Mouse (Mus musculus): Measurements from ENCODE around the gene Banp. TPM values are rescaled to one million over a fixed set of nuclear protein-coding genes. Genes with fewer than 3 reads are reported as not detected.
A peak's percentile ranks its signal among the peaks of the same experiment; 100 is the strongest.

The Banp gene
- polyA plus RNA-seq, 1 experiment from 2014 or later = 14.5 TPM

- Histone ChIP-seq H3K36me3 (peaks cover 46% of the 10 kb centered on the region), H3K4me2 (peak overlapping the region; percentile 93), H3K27me3 (no peaks in the 10 kb centered on the region), H3K9ac (peak overlapping the region; percentile 99), H3K9me3 (replicated peaks) (no peaks in the 10 kb centered on the region), H3K27ac (peak overlapping the region; percentile 97), H3K4me3 (replicated peaks) (peak overlapping the region; percentile 91), H3K4me1 (replicated peaks) (peaks cover 85% of the 10 kb centered on the region)
- no peak for DNase-seq
- ATAC-seq (ENCODE audit: low read depth) = no peak
Observed at GRCm38 (mm10) chr8:121952122-121952521, 2.6 kb downstream of the Banp start.

- Histone ChIP-seq H3K9ac (peak overlapping the region; percentile 99; the same call in 1 of the 2 replicates), H3K9me3 (replicated peaks) (no peaks in the 10 kb centered on the region), H3K27ac (peak overlapping the region; percentile 97; the same call in 1 of the 2 replicates), H3K4me1 (replicated peaks) (peaks cover 84% of the 10 kb centered on the region), H3K4me2 (peak overlapping the region; percentile 93), H3K4me3 (replicated peaks) (peak overlapping the region; percentile 91), H3K36me3 (peaks cover 48% of the 10 kb centered on the region), H3K27me3 (no peaks in the 10 kb centered on the region)
- 66% methylated on average over 7 of the region's 7 CpGs for WGBS (ENCODE audit: insufficient replicate concordance)
- no peak for DNase-seq
- no peak for ATAC-seq (ENCODE audit: low read depth)
Observed at GRCm38 (mm10) chr8:121952800-121953199, 3.2 kb downstream of the Banp start.

GRCm38 (mm10) chr8:121953821-121954545 is 4.4 kb downstream of the Banp start:
- no peaks in the 10 kb centered on the region for H3K27me3 ChIP-seq
- WGBS (ENCODE audit: insufficient replicate concordance) = 37% methylated on average over 3 of the region's 3 CpGs
- H3K9ac ChIP-seq = 0 out of 2 replicates have a peak overlapping the region, but pooled peaks have one; percentile 99
- H3K4me1 ChIP-seq (replicated peaks) = peaks cover 83% of the 10 kb centered on the region
- H3K4me3 ChIP-seq (replicated peaks) = no peak overlapping the region
- no peak overlapping the region for H3K4me2 ChIP-seq
- no peak for DNase-seq
- H3K27ac ChIP-seq = peak overlapping the region; percentile 15; the same call in 1 of the 2 replicates
- H3K36me3 ChIP-seq = peaks cover 48% of the 10 kb centered on the region
- no peak for ATAC-seq (ENCODE audit: low read depth)
- no peaks in the 10 kb centered on the region for H3K9me3 ChIP-seq (replicated peaks)

- H3K36me3 ChIP-seq = peaks cover 51% of the 10 kb centered on the region
- no peak for ATAC-seq (ENCODE audit: low read depth)
- no peak overlapping the region for H3K9ac ChIP-seq
- 54% methylated on average over 10 of the region's 10 CpGs for WGBS (ENCODE audit: insufficient replicate concordance)
- H3K4me2 ChIP-seq = peak overlapping the region; percentile 23; the same call in 1 of the 2 replicates
- no peak for DNase-seq
- no peak overlapping the region for H3K4me3 ChIP-seq (replicated peaks)
- H3K9me3 ChIP-seq (replicated peaks) = no peaks in the 10 kb centered on the region
- peaks cover 77% of the 10 kb centered on the region for H3K4me1 ChIP-seq (replicated peaks)
- no peaks in the 10 kb centered on the region for H3K27me3 ChIP-seq
- peak overlapping the region; percentile 31 for H3K27ac ChIP-seq
Observed at GRCm38 (mm10) chr8:121954981-121955555, 5.5 kb downstream of the Banp start.

GRCm38 (mm10) chr8:121955825-121956500 is 6.4 kb downstream of the Banp start:
- peak overlapping the region; percentile 71 for H3K27ac ChIP-seq
- H3K9me3 ChIP-seq (replicated peaks) = no peaks in the 10 kb centered on the region

GRCm38 (mm10) chr8:121958395-121958794 is 8.8 kb downstream of the Banp start:
- no peak overlapping the region for H3K4me3 ChIP-seq (replicated peaks)
- H3K27ac ChIP-seq = no peak overlapping the region
- ATAC-seq (ENCODE audit: low read depth) = no peak
- peaks cover 44% of the 10 kb centered on the region for H3K36me3 ChIP-seq
- H3K4me2 ChIP-seq = no peak overlapping the region
- no peaks in the 10 kb centered on the region for H3K27me3 ChIP-seq
- H3K4me1 ChIP-seq (replicated peaks) = peaks cover 67% of the 10 kb centered on the region
- no peak for DNase-seq
- 79% methylated on average over 1 of the region's 1 CpGs for WGBS (ENCODE audit: insufficient replicate concordance)
- H3K9me3 ChIP-seq (replicated peaks) = no peaks in the 10 kb centered on the region
- 0 out of 2 replicates have a peak overlapping the region, but pooled peaks have one; percentile 11 for H3K9ac ChIP-seq

More at GRCm38 (mm10) chr8:121955825-121956500, 6.4 kb downstream of the Banp start:
- peaks cover 81% of the 10 kb centered on the region for H3K4me1 ChIP-seq (replicated peaks)
- peak overlapping the region; percentile 25 for H3K4me2 ChIP-seq
- ATAC-seq (ENCODE audit: low read depth) (peak; percentile 70), DNase-seq (peak; percentile 23)
- no peaks in the 10 kb centered on the region for H3K27me3 ChIP-seq
- no peak overlapping the region for H3K4me3 ChIP-seq (replicated peaks)
- H3K9ac ChIP-seq = peak overlapping the region; percentile 40
- H3K36me3 ChIP-seq = peaks cover 56% of the 10 kb centered on the region
- 18% methylated on average over 1 of the region's 1 CpGs for WGBS (ENCODE audit: insufficient replicate concordance)

GRCm38 (mm10) chr8:121962892-121963291 is 13.3 kb downstream of the Banp start:
- H3K27ac ChIP-seq = no peak overlapping the region
- 50% methylated on average over 3 of the region's 3 CpGs for WGBS (ENCODE audit: insufficient replicate concordance)
- H3K9me3 ChIP-seq (replicated peaks) = no peaks in the 10 kb centered on the region
- ATAC-seq (ENCODE audit: low read depth) (no peak), DNase-seq (no peak)
- H3K4me2 ChIP-seq = no peak overlapping the region
- H3K36me3 ChIP-seq = peaks cover 12% of the 10 kb centered on the region; the same call in 1 of the 2 replicates
- peaks cover 49% of the 10 kb centered on the region for H3K4me1 ChIP-seq (replicated peaks)
- no peak overlapping the region for H3K4me3 ChIP-seq (replicated peaks)
- H3K27me3 ChIP-seq = no peaks in the 10 kb centered on the region
- no peak overlapping the region for H3K9ac ChIP-seq

GRCm38 (mm10) chr8:121964716-121965512 is 15.4 kb downstream of the Banp start:
- Histone ChIP-seq H3K36me3 (peaks cover 8% of the 10 kb centered on the region; the same call in 1 of the 2 replicates), H3K9ac (no peak overlapping the region), H3K27me3 (no peaks in the 10 kb centered on the region), H3K9me3 (replicated peaks) (no peaks in the 10 kb centered on the region), H3K4me3 (replicated peaks) (no peak overlapping the region), H3K27ac (no peak overlapping the region), H3K4me2 (no peak overlapping the region), H3K4me1 (replicated peaks) (peaks cover 52% of the 10 kb centered on the region)
- ATAC-seq (ENCODE audit: low read depth) (no peak), DNase-seq (no peak)
- WGBS (ENCODE audit: insufficient replicate concordance) = 74% methylated on average over 8 of the region's 8 CpGs

- no peaks in the 10 kb centered on the region for H3K9me3 ChIP-seq (replicated peaks)
- H3K27ac ChIP-seq = no peak overlapping the region
- 69% methylated on average over 5 of the region's 5 CpGs for WGBS (ENCODE audit: insufficient replicate concordance)
- no peak overlapping the region for H3K9ac ChIP-seq
- no peak overlapping the region for H3K4me2 ChIP-seq
- no peak for DNase-seq
- no peaks in the 10 kb centered on the region for H3K27me3 ChIP-seq
- H3K4me1 ChIP-seq (replicated peaks) = peaks cover 54% of the 10 kb centered on the region
- H3K4me3 ChIP-seq (replicated peaks) = no peak overlapping the region
- no peak for ATAC-seq (ENCODE audit: low read depth)
- H3K36me3 ChIP-seq = peaks cover 7% of the 10 kb centered on the region; the same call in 1 of the 2 replicates
Observed at GRCm38 (mm10) chr8:121966110-121966509, 16.6 kb downstream of the Banp start.

- no peak overlapping the region for H3K27ac ChIP-seq
- no peaks in the 10 kb centered on the region for H3K27me3 ChIP-seq
- H3K9ac ChIP-seq = peak overlapping the region; percentile 37; the same call in 1 of the 2 replicates
- WGBS (ENCODE audit: insufficient replicate concordance) = 65% methylated on average over 7 of the region's 7 CpGs
- peak; percentile 45; the same call in 1 of the 2 replicates for ATAC-seq (ENCODE audit: low read depth)
- no peak for DNase-seq
- no peaks in the 10 kb centered on the region for H3K9me3 ChIP-seq (replicated peaks)
- H3K4me2 ChIP-seq = no peak overlapping the region
- peaks cover 7% of the 10 kb centered on the region; the same call in 1 of the 2 replicates for H3K36me3 ChIP-seq
- peaks cover 58% of the 10 kb centered on the region for H3K4me1 ChIP-seq (replicated peaks)
- H3K4me3 ChIP-seq (replicated peaks) = no peak overlapping the region
Observed at GRCm38 (mm10) chr8:121966714-121967448, 17.3 kb downstream of the Banp start.

Data from liver, embryonic 13.5 days (tissue).